Mouse (Mus musculus) thymus, adult 2 months (tissue): ENCODE measurements around the gene Vsig10. TPM values are rescaled to one million over a fixed set of nuclear protein-coding genes. Genes with fewer than 3 reads are reported as not detected.
"Not testable (repeated sequence)": the region's sequence is repeated elsewhere in the genome, so short reads cannot be mapped to it uniquely, and the experiment has no call there.

ENCODE experiments used
- DNase-seq: peaks from one replicate; pipeline ENCODE4 v3.0.0; 2021
- H3K27ac ChIP-seq: fragments of 200-500 bp; 2 replicates; pipeline ENCODE4 v1.5.1; 2012; ENCODE audit warnings: low read length, control low read depth; ENCODE audit not compliant: control insufficient read depth, insufficient read depth
- H3K27me3 ChIP-seq: fragments of 200-500 bp; 2 replicates; pipeline ENCODE4 v1.6.1; 2012; ENCODE audit warnings: mild to moderate bottlenecking, low read length, moderate library complexity, mixed read lengths; ENCODE audit not compliant: control insufficient read depth, insufficient read depth
- H3K36me3 ChIP-seq: fragments of 200-500 bp; 2 replicates; pipeline ENCODE4 v1.6.1; 2012; ENCODE audit warnings: mild to moderate bottlenecking, low read length, moderate library complexity; ENCODE audit not compliant: control insufficient read depth, insufficient read depth
- H3K4me1 ChIP-seq: fragments of 200-500 bp; replicated peaks from 2 replicates; pipeline ENCODE4 v1.6.1; 2012; ENCODE audit warnings: low read length; ENCODE audit not compliant: control insufficient read depth, insufficient read depth
- H3K4me3 ChIP-seq: fragments of 200-500 bp; 2 replicates; pipeline ENCODE4 v1.5.1; 2012; ENCODE audit warnings: mild to moderate bottlenecking, low read length, control low read depth, moderate library complexity; ENCODE audit not compliant: control insufficient read depth, insufficient read depth
- CTCF ChIP-seq: fragments of 200-500 bp; IDR thresholded peaks from 2 replicates; pipeline ENCODE4 v1.5.1; 2012; ENCODE audit warnings: mild to moderate bottlenecking, control low read depth, low read length, moderate library complexity, borderline replicate concordance; ENCODE audit not compliant: control insufficient read depth, poor library complexity, insufficient read depth; ENCODE audit errors: extremely low read depth
- POLR2A ChIP-seq: fragments of 200-500 bp; IDR thresholded peaks from 2 replicates; pipeline ENCODE4 v1.6.1; 2012; ENCODE audit warnings: mild to moderate bottlenecking, low read length, control low read depth, moderate library complexity; ENCODE audit not compliant: control insufficient read depth, poor library complexity, insufficient read depth; ENCODE audit errors: extremely low read depth
- WGBS: fragments of 180-500 bp; shearing (Covaris S2); methylation state at CpG from one replicate; pipeline ENCODE4 v1.1.7; 2018; 5-methylcytosine and 5-hydroxymethylcytosine counted together
- polyA plus RNA-seq: library from polyadenylated mRNA; depleted of rRNA; stranded (reverse); fragments of >200 nt; gene quantifications from 2 replicates; pipeline ENCODE4 v1.2.3, GENCODE M21; 2012

The Vsig10 gene
- polyA plus RNA-seq, 1 experiment = 11.5 TPM

GRCm38 (mm10) chr5:117286831-117287822, 31.8 kb upstream of the Vsig10 start, which contains the start of gene Pebp1:
Pebp1 (minus strand) TSS chr5:117287625.
- TF ChIP-seq CTCF (no peak; the same call in 1 of the 2 replicates), POLR2A (no peak)
- under 1% methylated on average over 77 of the region's 77 CpGs for WGBS
- H3K4me1 ChIP-seq = peaks cover 9% of the 10 kb centered on the region
- no peak within 1 kb of the TSS for H3K27ac ChIP-seq
- H3K4me3 ChIP-seq = peak within 1 kb of the TSS; percentile 82
- no peaks in the 10 kb centered on the region for H3K36me3 ChIP-seq
- DNase-seq = peak; percentile 96
- H3K27me3 ChIP-seq = no peaks in the 10 kb centered on the region

- Histone ChIP-seq H3K4me3 (no peak overlapping the region), H3K36me3 (no peaks in the 10 kb centered on the region), H3K4me1 (peaks cover 9% of the 10 kb centered on the region), H3K27me3 (no peaks in the 10 kb centered on the region), H3K27ac (no peak overlapping the region)
- TF ChIP-seq CTCF (no peak), POLR2A (no peak)
- no peak for DNase-seq
Observed at GRCm38 (mm10) chr5:117289646-117290045, 29.2 kb upstream of the Vsig10 start.

GRCm38 (mm10) chr5:117290081-117290480, 28.8 kb upstream of the Vsig10 start:
- H3K4me1 ChIP-seq = peaks cover 9% of the 10 kb centered on the region
- no peak overlapping the region for H3K4me3 ChIP-seq
- 99% methylated on average over 2 of the region's 2 CpGs for WGBS
- TF ChIP-seq CTCF (no peak), POLR2A (no peak)
- DNase-seq = no peak
- H3K27me3 ChIP-seq = no peaks in the 10 kb centered on the region
- no peak overlapping the region for H3K27ac ChIP-seq
- no peaks in the 10 kb centered on the region for H3K36me3 ChIP-seq

GRCm38 (mm10) chr5:117291312-117291711, 27.6 kb upstream of the Vsig10 start:
- Histone ChIP-seq H3K27me3 (no peaks in the 10 kb centered on the region), H3K27ac (no peak overlapping the region), H3K36me3 (no peaks in the 10 kb centered on the region), H3K4me1 (peaks cover 9% of the 10 kb centered on the region), H3K4me3 (no peak overlapping the region)
- no peak for DNase-seq
- TF ChIP-seq CTCF (no peak), POLR2A (no peak)
- 91% methylated on average over 3 of the region's 3 CpGs for WGBS

GRCm38 (mm10) chr5:117292547-117292946, 26.3 kb upstream of the Vsig10 start:
- no peak overlapping the region for H3K27ac ChIP-seq
- 83% methylated on average over 6 of the region's 6 CpGs for WGBS
- DNase-seq = no peak

GRCm38 (mm10) chr5:117293776-117294175, 25.1 kb upstream of the Vsig10 start:
- H3K4me1 ChIP-seq, H3K36me3 ChIP-seq, DNase-seq, H3K4me3 ChIP-seq, H3K27ac ChIP-seq, H3K27me3 ChIP-seq: not testable (repeated sequence)
- WGBS = 82% methylated on average over 3 of the region's 3 CpGs

More at GRCm38 (mm10) chr5:117292547-117292946, 26.3 kb upstream of the Vsig10 start:
- Histone ChIP-seq H3K4me1 (peaks cover 5% of the 10 kb centered on the region), H3K4me3 (no peak overlapping the region), H3K36me3 (no peaks in the 10 kb centered on the region), H3K27me3 (no peaks in the 10 kb centered on the region)
- TF ChIP-seq CTCF (no peak), POLR2A (no peak)
